Mouse (Mus musculus) bone marrow macrophage, adult 2 months (primary cell): ENCODE results near the gene Fam181a. TPM values are rescaled to one million over a fixed set of nuclear protein-coding genes. Genes with fewer than 3 reads are reported as not detected.

Source experiments
- H3K27ac ChIP-seq: 2 replicates; pipeline ENCODE4 v1.5.1; 2012; ENCODE audit warnings: low read depth, low read length; ENCODE audit not compliant: insufficient read depth
- H3K4me1 ChIP-seq: 2 replicates; pipeline ENCODE4 v1.6.1; 2012; ENCODE audit warnings: low read length; ENCODE audit not compliant: control insufficient read depth, insufficient read depth
- H3K4me3 ChIP-seq: 2 replicates; pipeline ENCODE4 v1.5.1; 2012; ENCODE audit warnings: mild to moderate bottlenecking, low read length, moderate library complexity; ENCODE audit not compliant: insufficient read depth
- CTCF ChIP-seq: IDR thresholded peaks from 2 replicates; pipeline ENCODE4 v1.5.1; 2012; ENCODE audit warnings: low read depth, mild to moderate bottlenecking, low read length, moderate library complexity
- POLR2A ChIP-seq: IDR thresholded peaks from 2 replicates; pipeline ENCODE4 v1.6.1; 2012; ENCODE audit warnings: mild to moderate bottlenecking, low read depth, low read length, borderline replicate concordance
- polyA plus RNA-seq: library from polyadenylated mRNA; stranded (reverse); fragments of >200 nt; gene quantifications from 2 replicates; pipeline ENCODE4 v1.2.4, GENCODE M21; 2012; ENCODE audit not compliant: missing spikeins, insufficient read depth, insufficient read length

Gene Fam181a
- polyA plus RNA-seq, 1 experiment: not detected

DNA sequence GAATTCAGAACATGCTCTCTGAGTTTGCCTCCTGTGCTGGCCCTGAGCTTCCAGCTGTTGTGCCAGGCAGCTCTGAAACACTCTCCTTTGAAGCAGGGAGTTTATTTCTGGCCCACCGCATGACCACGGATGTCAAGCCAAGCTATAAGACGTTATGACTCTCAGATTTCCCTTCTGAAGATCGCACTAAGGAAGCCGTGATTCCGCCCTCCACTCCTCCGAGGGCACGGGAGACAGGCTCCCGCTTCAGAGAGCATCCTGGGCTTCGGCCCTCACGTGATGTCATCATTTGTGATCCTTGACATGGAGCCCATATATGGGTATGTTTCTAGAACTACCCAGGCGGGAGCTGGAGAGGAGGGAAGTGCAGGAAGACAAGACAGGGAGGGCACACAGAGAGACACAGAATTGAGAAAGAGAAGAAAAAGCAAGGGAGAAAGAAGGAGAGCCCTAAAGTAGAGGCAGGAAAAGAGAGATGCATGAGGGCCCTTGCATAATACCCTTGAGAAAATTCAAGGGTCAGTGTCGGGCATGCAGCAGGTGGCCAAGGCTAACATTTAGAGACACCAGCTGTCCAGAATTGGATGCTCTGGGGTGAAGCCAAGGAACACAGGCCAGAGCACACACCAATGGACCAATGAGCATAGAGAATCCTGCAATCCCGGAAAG is 45.1 kb downstream of the Fam181a start, which contains the start of gene Asb2:
Asb2 (minus strand) TSS at position 256 of the 669 bp plus-strand sequence.
- Histone ChIP-seq H3K4me1 (no peaks in the 10 kb centered on the region), H3K4me3 (no peak within 1 kb of the TSS), H3K27ac (no peak within 1 kb of the TSS)
- TF ChIP-seq POLR2A: no peak
- TF ChIP-seq CTCF: no peak

DNA sequence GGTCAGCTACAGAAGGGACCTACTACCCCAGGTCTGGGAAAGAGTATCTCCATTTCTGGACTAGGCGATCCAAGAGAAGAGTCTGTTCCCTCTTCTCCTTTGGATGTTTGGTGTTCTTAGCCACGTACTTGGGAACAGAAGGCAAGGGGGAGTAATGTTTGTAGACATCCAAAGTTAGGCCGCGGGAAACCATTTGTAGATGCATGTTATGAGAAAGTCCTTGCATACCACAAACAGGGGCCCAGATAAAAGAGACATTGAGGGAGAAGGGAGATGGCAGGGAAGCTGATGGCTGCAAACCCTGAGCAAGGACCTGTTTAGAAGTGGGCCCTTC is 45.6 kb downstream of the Fam181a start:
- H3K4me3 ChIP-seq: no peak overlapping the region
- no peaks in the 10 kb centered on the region for H3K4me1 ChIP-seq
- TF ChIP-seq CTCF (no peak), POLR2A (no peak)
- no peak overlapping the region for H3K27ac ChIP-seq

DNA sequence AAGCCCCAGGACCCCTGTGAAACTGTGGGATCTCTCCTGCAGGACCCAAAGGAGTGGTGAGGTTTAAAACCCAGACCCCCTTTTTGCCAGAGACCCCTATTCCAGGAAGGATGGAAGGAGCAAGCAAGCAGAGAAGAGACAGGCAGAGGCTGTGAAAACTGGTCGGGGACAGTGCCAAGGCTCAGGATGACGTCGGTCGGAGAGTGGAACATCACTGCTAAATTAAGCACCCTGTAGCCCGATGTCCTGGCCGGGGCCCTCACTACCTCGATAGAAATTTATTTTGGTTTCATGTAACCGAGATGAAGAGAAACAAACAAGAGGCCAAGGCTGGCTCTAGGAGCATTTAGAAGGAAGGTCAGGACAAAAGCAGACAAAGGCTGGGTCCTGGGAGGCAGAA is 47.4 kb downstream of the Fam181a start:
- no peak for TF ChIP-seq POLR2A
- no peak for TF ChIP-seq CTCF
- no peak overlapping the region for H3K27ac ChIP-seq
- H3K4me3 ChIP-seq: no peak overlapping the region
- H3K4me1 ChIP-seq: no peaks in the 10 kb centered on the region

DNA sequence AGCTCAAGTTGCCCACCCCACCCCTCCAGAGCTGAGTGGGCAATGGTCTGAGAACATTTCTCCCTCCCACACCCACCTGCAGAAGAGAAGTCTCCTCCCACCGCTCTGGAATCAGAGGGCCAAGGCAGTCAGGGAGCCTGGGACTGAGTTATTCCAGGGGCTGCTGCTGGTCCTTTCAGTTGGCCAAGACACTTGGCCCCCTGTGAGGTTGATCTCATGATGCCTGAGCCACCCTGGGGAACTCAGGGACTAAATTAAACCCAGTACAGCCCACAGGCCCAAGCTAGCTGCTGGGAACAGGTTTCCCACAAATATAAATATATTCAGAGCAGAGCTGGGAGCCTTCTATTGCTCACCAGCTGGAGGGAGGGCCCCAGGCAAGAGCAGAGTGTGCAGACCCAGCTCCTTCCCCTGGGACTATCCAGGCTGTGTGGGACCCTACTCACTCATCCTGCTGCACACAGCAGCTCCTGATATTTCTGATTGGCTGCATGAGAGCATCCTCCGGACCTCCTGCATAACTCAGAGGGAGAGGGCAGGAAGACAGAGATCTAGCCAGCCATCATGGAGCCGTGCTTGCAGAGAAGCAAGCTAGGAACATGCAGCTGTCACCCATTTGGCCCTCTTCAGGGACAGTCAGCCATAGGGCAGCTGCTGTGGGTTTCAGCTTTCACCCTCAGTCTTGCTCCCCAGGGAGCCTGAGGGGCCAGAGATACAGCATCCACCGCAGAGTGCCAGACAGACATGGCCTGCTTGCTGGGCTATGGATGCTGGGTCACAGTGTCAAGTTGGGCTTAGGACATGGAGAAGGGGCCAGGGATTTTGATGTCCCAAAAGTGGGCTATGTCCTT is 48.4 kb downstream of the Fam181a start:
- no peak overlapping the region for H3K4me3 ChIP-seq
- TF ChIP-seq POLR2A: no peak
- TF ChIP-seq CTCF: no peak
- H3K27ac ChIP-seq: no peak overlapping the region
- H3K4me1 ChIP-seq: no peaks in the 10 kb centered on the region

DNA sequence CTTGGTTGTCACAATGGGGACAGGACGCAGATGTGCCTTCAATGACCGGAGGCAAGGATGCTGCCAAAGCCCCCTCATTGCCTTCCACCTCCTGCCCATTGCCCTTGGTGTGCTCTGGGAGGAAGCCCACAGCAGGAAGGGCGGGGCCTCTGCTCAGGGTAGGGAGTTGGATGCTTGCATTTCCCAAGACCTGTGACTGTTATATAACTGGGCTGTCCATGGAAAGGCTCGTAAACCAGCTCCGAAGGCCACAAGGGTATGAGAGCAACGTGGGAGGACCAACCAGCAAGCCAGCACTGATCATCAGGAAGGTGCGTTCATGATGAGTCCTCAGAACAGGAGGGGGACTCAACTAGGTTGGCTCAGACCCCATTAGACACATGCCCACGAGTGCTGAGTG is 50.0 kb downstream of the Fam181a start:
- H3K4me1 ChIP-seq: no peaks in the 10 kb centered on the region
- TF ChIP-seq CTCF (no peak), POLR2A (no peak)
- H3K27ac ChIP-seq: no peak overlapping the region
- H3K4me3 ChIP-seq: no peak overlapping the region

DNA sequence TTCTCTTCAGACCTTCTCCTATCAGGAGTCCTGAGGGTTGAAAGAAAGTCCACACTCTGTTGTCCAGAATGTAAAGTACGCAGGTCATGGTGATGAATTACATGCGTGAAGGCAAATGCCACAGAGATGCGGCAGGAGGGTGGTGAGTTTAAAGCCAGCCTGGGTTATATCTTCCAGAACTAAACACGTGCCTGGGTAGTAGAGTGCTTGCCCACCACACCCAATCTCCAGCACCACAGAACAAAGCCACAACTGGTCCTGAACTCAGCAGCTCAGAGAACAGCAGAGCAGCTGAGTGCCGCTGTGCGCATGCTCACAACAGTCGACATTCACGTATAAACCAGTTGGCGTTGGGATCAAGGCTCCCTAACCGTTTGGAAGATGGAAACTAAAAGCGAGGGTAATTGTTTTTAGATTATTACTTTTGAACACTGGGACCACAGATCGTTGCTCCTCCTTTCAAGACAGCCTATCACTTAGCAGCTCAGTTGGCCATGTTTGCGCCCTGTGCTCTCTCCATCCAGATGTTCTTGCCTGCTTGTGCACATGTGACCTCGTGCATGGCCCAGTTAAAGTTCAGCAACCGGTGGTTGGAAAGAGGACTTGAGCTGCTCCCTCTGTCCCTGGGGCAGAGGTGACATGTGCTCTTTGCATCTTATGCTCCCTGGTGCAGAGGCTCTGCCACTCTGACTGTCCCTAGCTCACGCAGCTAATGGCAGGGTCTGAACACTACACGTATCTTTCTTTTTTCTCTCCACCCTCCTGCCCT is 50.9 kb downstream of the Fam181a start:
- TF ChIP-seq CTCF (no peak), POLR2A (no peak)
- H3K4me3 ChIP-seq: no peak overlapping the region
- no peak overlapping the region for H3K27ac ChIP-seq
- no peaks in the 10 kb centered on the region for H3K4me1 ChIP-seq

DNA sequence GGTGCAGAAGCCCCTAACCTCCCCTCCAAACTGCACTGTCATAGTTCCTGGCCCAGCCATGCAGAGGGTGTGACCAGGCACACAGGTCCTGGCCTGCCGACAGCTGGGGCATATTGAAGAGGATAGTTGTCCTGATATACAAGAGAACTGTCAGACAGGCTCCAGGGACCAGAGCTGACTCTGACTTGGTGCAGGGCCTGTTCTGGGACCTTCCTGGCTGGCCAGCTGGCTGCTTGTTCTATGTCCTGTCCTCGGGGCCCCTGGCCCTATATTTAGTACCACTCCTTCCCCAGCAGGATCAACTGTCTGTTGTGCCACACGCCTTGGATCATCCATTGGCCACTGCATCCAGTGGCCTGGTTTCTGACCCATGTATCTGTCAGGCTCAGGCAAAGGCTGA is 51.6 kb downstream of the Fam181a start:
- no peak overlapping the region for H3K4me3 ChIP-seq
- H3K27ac ChIP-seq: no peak overlapping the region
- TF ChIP-seq POLR2A: no peak
- no peak for TF ChIP-seq CTCF
- no peaks in the 10 kb centered on the region for H3K4me1 ChIP-seq

Other genes starting within 250 kb of the Fam181a start
- not detected in 2 replicates for gene Prima1, start 68.8 kb upstream of the Fam181a start, polyA plus RNA-seq
- gene Asb2, start 45.0 kb downstream of the Fam181a start, polyA plus RNA-seq: 2.1 TPM in 2 replicates
- gene Otub2, start 77.7 kb downstream of the Fam181a start, polyA plus RNA-seq: 3.8 and 5.6 TPM in 2 replicates
- 1.9 TPM in 1 of 2 replicates, not detected in the other for gene 9330161L09Rik, start 96.8 kb downstream of the Fam181a start, polyA plus RNA-seq
- 58.7 and 62.6 TPM in 2 replicates for gene Ddx24, start 114.9 kb downstream of the Fam181a start, polyA plus RNA-seq
- 93.3 and 100 TPM in 2 replicates for gene Ifi27, start 123.2 kb downstream of the Fam181a start, polyA plus RNA-seq
- gene Ifi27l2a, start 132.7 kb downstream of the Fam181a start, polyA plus RNA-seq: 1,008 and 1,016 TPM in 2 replicates
- not detected in 2 replicates for gene Ifi27l2b, start 146.2 kb downstream of the Fam181a start, polyA plus RNA-seq
- 0.49 TPM in 1 of 2 replicates, not detected in the other for gene Ppp4r4, start 221.3 kb downstream of the Fam181a start, polyA plus RNA-seq